Mouse (Mus musculus) gastrocnemius, postnatal 4 days (tissue): Measurements from ENCODE around the gene Gimap7. TPM values are rescaled to one million over a fixed set of nuclear protein-coding genes. Genes with fewer than 3 reads are reported as not detected.

Source experiments
- DNase-seq, 2 experiments: peaks; one replicate each; pipeline ENCODE4 v3.0.0; 2021 to 2022; ENCODE audit warnings: low spot score in 2 of 2, mixed read lengths in 2 of 2
- total RNA-seq, 2 experiments: library from RNA; stranded (reverse); gene quantifications; 2 replicates each; pipeline ENCODE4 v1.2.3; 2021

Gene Gimap7
- total RNA-seq, 2 experiments from 2014 or later = not detected

DNA sequence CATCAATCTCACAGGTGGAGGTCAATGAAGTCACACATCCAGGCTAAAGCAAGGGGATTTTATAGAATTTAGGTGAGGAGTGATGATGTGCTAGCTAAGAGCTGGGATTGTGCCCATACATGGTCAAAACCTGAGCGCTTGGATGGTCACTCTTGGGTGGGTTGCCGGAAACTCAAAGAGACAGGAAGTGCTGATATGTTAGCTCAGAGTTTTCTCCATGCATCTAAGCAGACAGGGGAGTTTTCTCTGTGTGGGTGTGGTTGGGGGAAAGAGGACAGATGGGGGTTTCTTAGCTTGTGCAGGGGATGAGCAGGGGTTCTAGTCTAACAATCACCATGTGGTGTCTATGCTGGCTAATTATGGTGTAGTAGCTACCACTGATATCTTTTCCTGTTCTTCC lies 29.1 kb upstream of the Gimap7 start:
- no peak for DNase-seq

DNA sequence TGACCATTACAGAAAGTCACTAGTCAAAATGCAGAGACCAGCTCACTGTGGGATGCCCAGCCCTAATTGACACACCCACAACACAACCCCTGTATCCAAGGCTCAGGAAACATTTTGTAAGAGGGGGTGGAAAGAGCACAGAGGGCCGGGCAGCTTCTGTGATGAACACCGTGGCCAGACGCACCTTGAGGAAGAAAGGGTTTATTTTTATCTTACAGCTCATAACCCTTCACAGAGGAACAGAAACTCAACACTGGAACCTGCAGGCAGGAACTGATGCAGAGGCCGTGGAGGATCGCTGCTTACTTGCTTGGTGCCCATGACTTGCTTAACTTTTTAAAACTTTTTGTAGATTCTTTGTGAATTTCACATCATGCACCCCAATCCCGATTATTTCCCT lies 25.5 kb upstream of the Gimap7 start:
- no peak for DNase-seq

DNA sequence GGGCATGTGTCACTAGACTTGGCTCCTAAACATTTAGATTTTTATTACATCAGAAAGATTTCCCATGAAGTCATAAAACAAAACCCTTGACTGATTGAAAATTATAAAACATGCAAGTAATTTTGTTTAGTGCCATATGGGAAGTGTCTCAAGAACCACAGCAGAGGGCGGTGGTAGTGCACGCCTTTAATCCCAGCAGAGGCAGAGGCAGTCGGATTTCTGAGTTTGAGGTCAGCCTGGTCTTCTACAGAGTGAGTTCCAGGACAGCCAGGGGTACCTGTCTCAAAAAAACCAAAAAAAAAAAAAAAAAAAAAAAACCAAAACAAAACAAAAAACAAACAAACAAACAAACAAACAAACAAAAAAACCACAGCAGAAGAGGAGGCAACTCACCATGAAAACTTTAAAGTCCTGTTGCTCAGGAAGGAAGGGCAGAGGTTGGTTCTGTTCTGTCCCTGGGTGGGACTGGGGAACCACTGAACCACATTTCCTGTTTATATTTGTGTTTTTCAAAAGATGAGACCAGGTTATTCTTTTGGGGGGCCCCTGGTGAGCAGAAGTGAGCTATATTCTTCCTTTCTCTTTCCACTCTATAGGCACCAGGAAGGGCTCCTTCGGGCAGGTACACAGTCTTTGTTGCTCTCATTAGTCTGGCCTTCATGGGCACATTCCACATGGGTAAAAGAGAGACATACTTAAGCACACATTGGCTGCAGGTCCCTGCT lies 21.4 kb upstream of the Gimap7 start:
- DNase-seq = no peak

DNA sequence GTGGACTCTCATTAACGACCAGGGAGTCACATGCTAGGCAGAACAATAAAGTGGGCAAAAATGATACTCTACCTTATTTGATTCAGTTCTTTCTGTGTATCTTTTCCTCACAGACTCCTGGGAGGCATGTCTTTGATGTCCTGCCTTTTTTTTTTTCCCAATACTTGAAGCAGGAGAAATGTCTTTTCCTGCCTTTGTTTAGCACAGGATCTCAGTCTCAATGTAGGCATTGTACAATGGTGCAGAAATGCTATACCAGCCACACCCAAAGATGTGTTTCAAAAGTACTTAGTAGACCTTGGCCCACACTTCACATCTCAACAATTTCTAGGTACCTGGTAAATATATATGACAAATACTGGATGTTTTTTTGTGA lies 20.9 kb upstream of the Gimap7 start:
- no peak for DNase-seq

DNA sequence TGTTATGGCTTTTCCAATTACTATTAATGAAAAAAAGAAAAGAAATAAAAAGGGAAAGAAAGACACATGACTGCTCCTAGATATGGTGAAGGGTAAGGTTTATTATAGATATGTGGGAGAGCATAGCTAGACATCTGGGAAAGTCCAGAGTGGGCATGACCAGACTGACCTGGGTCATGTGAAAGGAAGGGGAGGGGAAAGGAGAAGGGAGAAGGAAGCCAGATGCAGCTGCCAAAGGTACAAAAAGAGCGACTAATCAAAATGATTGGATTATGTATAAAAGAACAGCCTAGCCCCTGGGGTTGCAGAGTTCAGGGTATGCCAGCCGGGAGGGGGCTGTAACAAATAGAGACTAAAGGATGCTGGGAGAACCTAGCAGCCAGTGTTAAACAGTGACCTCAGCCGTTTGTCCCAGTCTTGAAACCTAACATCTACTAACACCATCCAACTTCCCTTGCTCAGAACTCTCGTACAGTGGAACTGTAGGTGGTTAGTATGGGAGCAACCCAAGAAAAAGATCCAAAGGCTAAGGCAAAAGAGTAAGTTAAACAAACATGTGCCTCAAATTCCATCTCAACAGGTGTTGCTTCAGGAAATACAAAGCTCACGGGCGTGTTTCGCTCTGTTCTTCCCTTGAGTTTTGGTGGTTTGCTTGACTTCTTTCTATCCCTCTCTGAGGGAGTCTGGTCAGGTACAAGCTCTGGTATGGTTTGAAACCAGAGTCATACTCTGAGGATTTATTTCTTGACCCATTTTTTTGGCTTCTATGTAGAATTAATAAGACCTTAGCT lies 20.2 kb upstream of the Gimap7 start:
- no peak for DNase-seq

DNA sequence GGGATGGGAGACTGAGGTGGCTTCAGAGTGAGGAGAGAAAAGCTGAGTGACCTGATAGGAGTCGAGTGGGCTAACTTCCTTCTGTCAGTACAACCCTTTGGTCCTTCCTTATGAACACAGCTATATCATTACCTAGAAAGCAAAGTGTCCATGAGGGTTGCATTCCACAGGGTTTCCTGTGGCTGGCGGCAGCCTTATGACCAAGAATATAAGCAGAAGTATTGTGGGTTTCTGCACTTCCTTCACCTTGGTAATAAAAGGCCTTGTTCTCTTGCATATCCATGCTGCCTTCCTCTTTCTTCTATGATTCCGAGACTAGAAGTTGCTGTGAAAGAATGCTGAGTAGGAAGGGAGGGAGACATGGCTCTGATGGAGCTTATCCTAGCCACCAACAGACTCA lies 19.5 kb upstream of the Gimap7 start:
- DNase-seq = no peak

DNA sequence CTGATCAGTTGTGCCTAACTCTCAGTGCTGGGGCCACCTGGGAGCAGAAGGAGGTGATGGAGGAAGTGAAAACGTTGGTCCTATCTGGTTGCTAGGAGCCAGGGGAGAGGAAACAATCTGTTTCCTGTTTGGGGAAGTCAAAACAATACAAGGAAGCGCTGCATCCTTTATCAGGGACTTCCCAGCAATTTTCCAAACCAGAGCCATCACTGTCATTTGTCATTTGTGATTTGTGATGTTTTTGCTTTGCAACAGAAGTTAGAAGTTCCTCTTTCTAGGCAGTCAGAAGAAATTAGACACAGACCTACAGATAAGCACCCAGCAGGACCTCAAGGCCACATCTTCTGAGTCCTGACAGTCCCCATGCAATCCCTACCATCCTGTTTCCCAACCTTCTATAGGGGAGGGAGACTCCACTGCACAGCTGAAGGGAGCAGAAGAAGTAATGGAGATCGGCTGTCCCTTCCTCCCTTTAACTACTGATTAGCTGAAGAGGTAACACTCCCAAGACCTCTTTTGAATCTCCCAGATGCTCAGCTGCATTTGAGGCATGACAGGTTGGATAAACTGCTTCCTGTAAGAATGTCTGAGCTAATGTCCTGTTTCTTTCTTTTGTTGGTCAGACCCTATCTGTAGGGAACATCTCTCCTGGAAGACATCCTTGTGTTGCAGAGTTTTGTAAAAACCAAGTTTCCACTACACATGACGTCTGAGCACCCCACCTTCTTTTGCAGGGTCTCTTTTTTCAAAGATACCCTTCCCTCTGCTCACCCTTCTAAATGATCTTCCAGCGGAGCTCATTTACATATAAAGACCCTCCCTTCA lies 18.0 kb upstream of the Gimap7 start:
- DNase-seq = no peak

DNA sequence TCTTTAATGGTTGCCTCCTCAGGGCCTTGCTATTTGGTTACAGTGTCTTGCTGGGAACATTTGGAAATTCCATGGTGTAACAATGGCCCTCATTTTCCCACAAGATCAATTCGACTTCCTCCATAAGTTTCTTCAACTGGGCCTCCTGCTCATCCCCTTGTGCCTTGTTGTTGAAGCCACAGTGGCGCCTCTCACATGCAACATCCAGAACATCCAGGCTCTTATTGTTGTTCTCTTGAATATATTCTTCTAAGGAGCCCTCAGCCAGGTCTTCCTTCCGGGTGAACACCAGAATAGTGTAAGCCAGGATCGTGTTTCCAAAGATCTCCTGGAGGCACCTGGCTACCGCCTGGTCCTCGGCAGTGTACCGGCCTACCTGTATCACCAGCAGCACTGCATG lies 16.3 kb upstream of the Gimap7 start:
- DNase-seq = no peak

DNA sequence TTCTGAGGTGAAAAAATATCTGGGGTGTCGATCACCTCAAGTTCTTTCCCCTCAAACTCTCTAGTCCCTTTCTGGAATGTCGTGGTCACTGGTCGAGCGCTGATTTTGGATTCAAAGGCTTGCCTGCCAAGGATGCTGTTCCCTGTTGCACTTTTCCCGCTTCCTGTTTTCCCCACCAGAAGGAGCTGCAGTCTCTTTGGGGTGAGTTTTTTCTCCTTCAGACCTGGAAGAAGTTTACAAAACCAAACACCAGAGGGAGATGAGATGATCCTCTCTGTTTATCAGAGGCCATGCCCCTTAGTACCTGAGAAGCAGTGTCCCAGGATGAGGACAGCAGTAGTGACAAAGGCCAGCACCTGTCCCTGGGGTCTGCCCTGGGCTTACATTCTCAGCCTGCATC lies 15.8 kb upstream of the Gimap7 start:
- no peak for DNase-seq

DNA sequence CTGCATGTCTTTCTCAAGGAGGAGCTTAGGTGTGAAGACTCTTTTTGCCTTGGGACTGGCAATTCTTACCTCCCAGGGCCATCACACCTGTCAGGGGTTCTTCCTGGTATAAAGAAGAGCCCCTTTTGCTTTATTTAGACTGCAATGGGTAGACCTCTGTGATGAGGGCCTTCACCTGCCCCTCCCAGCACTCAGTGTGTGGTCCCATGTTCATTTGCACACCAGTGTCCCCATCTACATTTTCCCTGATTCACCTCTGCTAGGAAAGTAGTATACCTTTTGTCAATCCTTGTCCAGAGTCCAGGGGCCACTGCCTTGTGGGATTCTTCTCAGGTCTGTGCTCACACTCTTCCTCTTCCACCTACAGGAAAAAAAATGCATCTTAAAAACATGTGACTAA lies 14.3 kb upstream of the Gimap7 start:
- DNase-seq = no peak

DNA sequence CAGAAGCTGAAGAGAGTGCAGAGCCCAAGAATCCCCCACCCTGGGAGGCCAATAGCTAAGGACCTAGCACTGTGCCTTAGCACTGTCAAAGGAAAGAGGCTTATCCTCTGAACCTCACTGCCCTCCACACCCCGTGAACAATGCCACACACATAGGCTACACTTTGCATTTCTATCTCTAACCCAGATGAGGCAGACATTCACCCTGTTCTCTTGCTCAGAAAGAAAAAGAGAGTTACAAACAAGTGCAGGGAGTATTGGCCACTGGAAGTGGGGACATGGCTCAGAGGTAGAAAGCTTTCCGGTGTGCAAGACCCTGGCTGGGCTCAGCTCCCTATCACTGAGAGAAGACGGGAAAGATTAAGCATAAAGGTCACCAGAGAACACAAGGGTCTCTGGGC lies 12.3 kb upstream of the Gimap7 start:
- no peak for DNase-seq

DNA sequence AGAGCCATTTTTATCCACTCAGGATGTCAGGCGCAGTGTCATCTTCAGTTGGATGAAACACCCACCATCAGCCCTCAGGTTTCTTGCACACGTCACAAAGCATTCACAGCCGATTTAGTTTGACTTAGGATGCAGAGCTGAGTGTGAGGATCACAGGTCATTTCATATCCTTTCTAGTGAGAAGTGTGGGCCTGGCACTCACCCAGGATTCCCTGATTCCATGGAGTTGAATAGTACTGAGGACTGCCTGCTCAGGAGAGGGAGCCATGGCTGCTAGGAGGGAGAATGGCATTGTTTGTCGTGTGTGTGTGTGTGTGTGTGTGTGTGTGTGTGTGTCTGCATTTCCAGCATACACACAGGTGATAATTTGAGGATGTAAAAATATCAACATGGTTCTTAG lies 1.9 kb downstream of the Gimap7 start:
- no peak for DNase-seq

DNA sequence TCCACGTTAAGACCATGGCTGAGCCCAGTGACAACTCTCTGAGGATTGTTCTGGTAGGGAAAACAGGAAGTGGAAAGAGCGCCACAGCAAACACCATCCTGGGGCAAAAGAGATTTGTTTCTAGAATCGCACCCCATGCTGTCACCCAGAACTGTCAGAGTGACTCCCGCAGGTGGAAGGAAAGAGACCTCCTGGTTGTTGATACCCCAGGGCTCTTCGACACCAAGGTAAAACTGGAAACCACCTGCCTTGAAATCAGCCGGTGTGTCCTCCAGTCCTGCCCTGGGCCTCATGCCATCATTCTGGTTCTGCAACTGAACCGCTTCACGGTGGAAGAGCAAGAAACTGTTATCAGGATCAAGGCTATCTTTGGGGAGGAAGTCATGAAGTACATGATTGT lies 5.0 kb downstream of the Gimap7 start:
- no peak for DNase-seq

DNA sequence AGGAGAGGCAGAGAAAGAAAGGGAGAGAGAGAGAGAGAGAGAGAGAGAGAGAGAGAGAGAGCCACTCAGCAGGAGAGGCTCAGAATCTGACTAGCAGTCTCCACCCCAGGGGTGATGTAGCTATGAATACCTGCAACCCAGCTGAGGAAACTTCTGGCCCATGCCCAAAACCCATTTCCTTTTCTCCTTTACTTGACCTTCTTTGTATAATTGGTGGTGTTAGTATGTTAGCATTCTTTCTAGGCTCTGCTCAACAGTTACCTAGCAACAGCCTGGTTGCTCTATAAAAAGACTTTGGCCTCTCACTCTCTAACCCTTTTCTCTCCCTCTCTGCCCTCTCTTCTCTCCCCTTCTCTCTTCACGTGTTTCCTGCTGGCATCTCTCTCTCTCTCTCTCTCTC lies 7.1 kb downstream of the Gimap7 start:
- no peak for DNase-seq

DNA sequence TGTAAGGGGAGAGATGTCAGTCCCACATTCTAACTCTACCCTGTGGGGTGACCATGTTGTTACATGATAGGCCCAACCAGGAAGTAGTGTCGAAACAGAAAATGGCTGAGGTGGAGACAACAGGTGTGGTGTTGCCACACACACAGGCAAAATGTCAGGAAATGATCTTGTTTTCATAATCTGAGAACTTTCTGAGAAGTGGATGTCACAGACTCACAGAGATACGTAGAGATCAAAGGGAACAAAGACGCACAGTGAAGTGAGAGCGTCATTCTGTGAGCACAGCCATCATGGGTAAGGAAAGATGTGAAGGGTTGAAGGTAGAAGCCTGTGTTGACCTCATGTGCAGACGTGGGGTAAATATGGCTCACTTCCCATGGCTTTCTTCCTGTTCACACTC lies 9.3 kb downstream of the Gimap7 start:
- no peak for DNase-seq

DNA sequence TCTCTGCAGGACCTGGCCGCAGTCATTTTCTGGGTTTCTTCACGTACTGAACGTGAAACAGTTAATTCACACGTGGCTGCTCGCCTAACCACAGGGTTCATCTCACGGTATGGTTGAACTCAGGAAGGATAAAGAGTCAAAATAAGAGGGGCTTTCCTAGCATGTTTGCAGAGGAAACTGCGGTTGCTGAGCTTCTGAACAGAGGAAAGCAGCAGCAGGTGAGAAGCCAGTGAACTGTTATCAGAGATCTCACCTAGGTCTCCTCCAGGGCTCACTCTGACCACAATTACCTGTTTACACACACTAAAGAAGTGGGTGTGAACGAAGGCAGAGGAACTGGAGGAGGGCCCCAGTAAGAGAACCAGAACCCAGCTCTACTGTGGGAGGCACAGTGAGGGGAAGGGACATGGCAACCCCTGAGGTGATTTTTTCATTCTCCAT lies 14.5 kb downstream of the Gimap7 start:
- DNase-seq = no peak

DNA sequence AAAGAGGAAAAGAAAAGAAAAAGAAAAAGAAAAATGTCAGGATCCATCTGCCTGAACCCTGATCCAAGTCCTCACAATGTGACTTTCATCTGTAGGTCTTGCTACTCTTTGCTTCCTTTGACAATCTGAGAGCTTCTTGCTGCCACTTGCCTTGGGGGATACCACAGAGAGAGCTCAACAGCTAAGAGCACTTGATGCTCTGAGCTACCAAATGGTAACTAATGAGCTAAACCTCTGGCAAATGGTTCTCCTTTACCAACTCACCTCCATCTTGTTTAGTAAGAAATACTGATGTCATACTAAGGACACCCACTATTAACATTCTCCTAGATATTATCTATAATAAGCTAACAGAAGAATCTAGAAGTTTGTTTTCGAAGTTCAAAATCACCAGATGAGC lies 15.2 kb downstream of the Gimap7 start:
- no peak for DNase-seq

DNA sequence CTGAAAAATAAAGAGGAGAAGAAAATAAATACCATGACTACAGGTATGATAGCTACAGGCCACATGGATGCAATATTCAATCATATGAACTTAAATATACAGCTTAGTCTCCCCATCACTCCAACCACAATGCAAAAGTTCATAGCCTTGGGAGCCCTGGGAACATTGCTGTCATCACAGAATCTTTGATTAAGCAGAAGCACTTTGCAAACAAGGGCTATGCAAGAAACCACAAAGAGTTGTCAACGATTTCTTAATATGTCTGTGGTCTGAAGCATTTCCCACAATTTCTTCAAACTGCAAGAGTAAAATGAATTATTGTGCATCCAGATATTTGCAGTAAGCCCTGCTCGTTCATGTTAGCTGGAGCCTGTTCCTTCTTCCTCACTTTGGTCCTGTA lies 18.6 kb downstream of the Gimap7 start:
- DNase-seq = no peak

DNA sequence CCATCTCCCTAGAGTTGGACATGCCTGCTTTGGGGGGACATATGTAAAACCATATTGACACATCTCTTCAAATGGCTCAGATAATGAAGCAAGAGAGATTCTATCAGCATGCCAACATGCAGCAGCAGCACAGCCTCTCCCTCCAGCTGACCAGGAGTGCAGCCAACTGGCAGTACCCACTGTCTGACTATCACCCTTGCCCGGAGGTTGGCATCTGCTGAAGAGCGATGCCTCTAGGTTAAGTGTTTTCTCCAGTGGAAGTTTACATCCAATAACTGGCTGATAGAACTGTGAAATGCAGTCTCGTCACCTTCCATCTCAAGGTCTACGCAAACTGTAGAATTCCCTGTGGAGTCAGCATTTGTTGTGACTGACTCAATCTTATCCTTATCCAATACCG lies 19.3 kb downstream of the Gimap7 start:
- no peak for DNase-seq

DNA sequence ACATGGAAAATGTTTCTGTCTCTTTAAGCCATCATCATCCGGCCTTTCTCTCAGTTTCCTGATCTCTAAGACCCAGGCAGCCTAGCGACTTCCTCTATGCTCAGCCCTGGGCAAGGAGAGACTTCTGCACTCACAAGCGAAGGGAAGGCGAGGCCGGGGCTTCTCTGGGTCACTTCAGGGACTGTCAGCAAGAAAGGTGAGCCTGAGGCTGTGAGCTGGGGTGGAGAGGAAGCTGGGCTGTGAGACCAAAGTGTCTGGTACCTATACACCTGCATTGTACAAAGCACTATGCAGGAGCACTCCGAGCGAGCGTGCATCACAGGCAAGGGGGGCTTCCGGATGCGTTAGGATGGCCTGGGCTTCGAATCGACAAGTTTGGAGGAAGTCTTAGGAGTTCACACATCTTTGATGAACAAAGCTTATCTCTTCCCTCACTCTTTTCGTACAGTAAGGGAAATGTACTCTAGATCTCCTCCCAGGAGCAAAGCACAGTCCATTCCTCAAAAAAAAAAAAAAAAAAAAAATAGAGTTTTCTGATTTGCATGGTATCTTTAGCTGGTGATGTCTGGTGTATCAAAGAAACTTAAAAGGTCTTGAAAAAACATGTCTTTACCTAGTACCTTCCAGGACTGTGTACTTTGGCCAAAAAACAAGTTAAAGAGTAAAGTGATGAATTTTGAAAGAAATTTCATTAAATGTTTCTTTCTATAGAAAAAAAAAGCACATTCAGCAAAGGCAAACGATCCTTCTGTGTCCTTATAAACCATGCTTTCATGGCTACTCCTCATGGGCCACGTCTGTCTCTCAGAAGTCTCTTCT lies 20.7 kb downstream of the Gimap7 start, which contains the start of gene Gimap1:
Gene Gimap1 (plus strand): TSS at position 94 of the 819 bp plus-strand sequence.
- no peak for DNase-seq

DNA sequence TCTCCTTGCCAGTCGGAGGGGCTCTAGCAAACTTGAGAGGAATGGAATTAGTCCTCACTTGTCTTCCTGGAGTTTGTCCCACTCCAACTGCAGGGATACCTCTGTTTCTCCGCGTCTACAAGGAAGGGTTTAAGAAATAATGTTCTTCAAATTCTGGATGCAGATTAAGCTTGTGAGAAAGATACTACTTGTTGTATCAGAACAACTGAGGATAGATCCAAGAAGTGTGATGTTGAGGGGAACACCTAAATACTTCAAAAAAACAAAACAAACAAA lies 21.3 kb downstream of the Gimap7 start:
- DNase-seq = no peak
